Mouse (Mus musculus) 3T3-L1 (cell line): ENCODE measurements around the gene Limd1.

ENCODE experiments used
- DNase-seq: peaks from one replicate; pipeline ENCODE4 v3.0.0-alpha.2; 2015; ENCODE audit warnings: low read depth, low spot score

Gene Limd1

GRCm38 (mm10) chr9:123478586-123479195, at the start of gene Limd1:
Limd1 (plus strand) TSS chr9:123478706.
- peak; percentile 63 for DNase-seq

- no peak for DNase-seq
These were observed 48.6 kb upstream of the Limd1 start for GRCm38 (mm10) chr9:123429863-123430262.

GRCm38 (mm10) chr9:123430973-123431372, 47.5 kb upstream of the Limd1 start:
- no peak for DNase-seq

GRCm38 (mm10) chr9:123438223-123438622, 40.3 kb upstream of the Limd1 start:
- no peak for DNase-seq

- peak; percentile 39 for DNase-seq
These were observed 38.1 kb upstream of the Limd1 start for GRCm38 (mm10) chr9:123440230-123441058.

- peak; percentile 39 for DNase-seq
These were observed 31.4 kb upstream of the Limd1 start for GRCm38 (mm10) chr9:123447101-123447500.

- DNase-seq, result no peak
These were observed 29.9 kb upstream of the Limd1 start for GRCm38 (mm10) chr9:123448594-123448993.

- peak; percentile 74 for DNase-seq
These were observed 28.3 kb upstream of the Limd1 start for GRCm38 (mm10) chr9:123450174-123450573.

- no peak for DNase-seq
These were observed 26.7 kb upstream of the Limd1 start for GRCm38 (mm10) chr9:123451772-123452171.

GRCm38 (mm10) chr9:123456634-123457602, 21.6 kb upstream of the Limd1 start:
- no peak for DNase-seq

GRCm38 (mm10) chr9:123457603-123458002, 20.9 kb upstream of the Limd1 start:
- peak; percentile 31 for DNase-seq

GRCm38 (mm10) chr9:123467141-123467620, 11.3 kb upstream of the Limd1 start:
- DNase-seq, result peak; percentile 32

GRCm38 (mm10) chr9:123468406-123469085, 10.0 kb upstream of the Limd1 start:
- no peak for DNase-seq

GRCm38 (mm10) chr9:123469087-123469486, 9.4 kb upstream of the Limd1 start:
- peak; percentile 40 for DNase-seq

- peak; percentile 80 for DNase-seq
These were observed 5.1 kb upstream of the Limd1 start for GRCm38 (mm10) chr9:123473377-123473776.

GRCm38 (mm10) chr9:123475569-123475968, 2.9 kb upstream of the Limd1 start:
- no peak for DNase-seq

GRCm38 (mm10) chr9:123478031-123478585, 398 bp upstream of the Limd1 start:
- DNase-seq, result peak; percentile 63

- DNase-seq, result no peak
These were observed 727 bp downstream of the Limd1 start for GRCm38 (mm10) chr9:123479196-123479669.

GRCm38 (mm10) chr9:123479876-123480252, 1.4 kb downstream of the Limd1 start:
- no peak for DNase-seq

GRCm38 (mm10) chr9:123480253-123480921, 1.9 kb downstream of the Limd1 start:
- DNase-seq, result no peak
